Mouse (Mus musculus): Measurements from ENCODE around the gene Lims1. TPM values are rescaled to one million over a fixed set of nuclear protein-coding genes. Genes with fewer than 3 reads are reported as not detected.
A peak's percentile ranks its signal among the peaks of the same experiment; 100 is the strongest.
"Not testable (repeated sequence)": the region's sequence is repeated elsewhere in the genome, so short reads cannot be mapped to it uniquely, and the experiment has no call there.

The Lims1 gene
- polyA plus RNA-seq, 1 experiment from 2014 or later, result 61.0 TPM

- H3K27ac ChIP-seq (ENCODE audit: low read depth, low read length); H3K9me3 ChIP-seq (ENCODE audit: control insufficient read depth, low read length); H3K4me1 ChIP-seq (ENCODE audit: control insufficient read depth, insufficient read depth, low read depth, low read length); H3K4me2 ChIP-seq (ENCODE audit: low read length); H3K4me3 ChIP-seq (ENCODE audit: low read length); H3K36me3 ChIP-seq (ENCODE audit: control insufficient read depth, insufficient read depth, low read length); ATAC-seq; H3K27me3 ChIP-seq (replicated peaks; ENCODE audit: control insufficient read depth, insufficient read depth, low read length); H3K9ac ChIP-seq (ENCODE audit: low read depth, low read length): not testable (repeated sequence)
- WGBS, result 93% methylated on average over 4 of the region's 4 CpGs
Measured at GRCm38 (mm10) chr10:58337091-58337490, 13.8 kb downstream of the Lims1 start.

- no peak overlapping the region for H3K9ac ChIP-seq (ENCODE audit: low read depth, low read length)
- peak overlapping the region; percentile 61 for H3K27ac ChIP-seq (ENCODE audit: low read depth, low read length)
- no peaks in the 10 kb centered on the region; the same call in 1 of the 2 replicates for H3K4me1 ChIP-seq (ENCODE audit: control insufficient read depth, insufficient read depth, low read depth, low read length)
- no peaks in the 10 kb centered on the region for H3K9me3 ChIP-seq (ENCODE audit: control insufficient read depth, low read length)
- no peak for ATAC-seq
- no peak overlapping the region for H3K4me3 ChIP-seq (ENCODE audit: low read length)
- H3K36me3 ChIP-seq (ENCODE audit: control insufficient read depth, insufficient read depth, low read length), result no peaks in the 10 kb centered on the region
- no peak overlapping the region for H3K4me2 ChIP-seq (ENCODE audit: low read length)
- WGBS, result 42% methylated on average over 1 of the region's 1 CpGs
- no peaks in the 10 kb centered on the region for H3K27me3 ChIP-seq (replicated peaks; ENCODE audit: control insufficient read depth, insufficient read depth, low read length)
Measured at GRCm38 (mm10) chr10:58338590-58338989, 15.3 kb downstream of the Lims1 start.

GRCm38 (mm10) chr10:58341685-58342084, 18.4 kb downstream of the Lims1 start:
- Histone ChIP-seq H3K36me3 (ENCODE audit: control insufficient read depth, insufficient read depth, low read length) (no peaks in the 10 kb centered on the region), H3K4me1 (ENCODE audit: control insufficient read depth, insufficient read depth, low read depth, low read length) (no peaks in the 10 kb centered on the region; the same call in 1 of the 2 replicates), H3K9ac (ENCODE audit: low read depth, low read length) (no peak overlapping the region), H3K27me3 (replicated peaks; ENCODE audit: control insufficient read depth, insufficient read depth, low read length) (no peaks in the 10 kb centered on the region), H3K4me3 (ENCODE audit: low read length) (no peak overlapping the region), H3K9me3 (ENCODE audit: control insufficient read depth, low read length) (0 out of 2 replicates have a peak, but pooled peaks cover 2% of the 10 kb centered on the region), H3K27ac (ENCODE audit: low read depth, low read length) (peak overlapping the region; percentile 34), H3K4me2 (ENCODE audit: low read length) (no peak overlapping the region)
- ATAC-seq, result peak; percentile 54; the same call in 1 of the 2 replicates
- 74% methylated on average over 2 of the region's 2 CpGs for whole genome bisulfite sequencing

DNA sequence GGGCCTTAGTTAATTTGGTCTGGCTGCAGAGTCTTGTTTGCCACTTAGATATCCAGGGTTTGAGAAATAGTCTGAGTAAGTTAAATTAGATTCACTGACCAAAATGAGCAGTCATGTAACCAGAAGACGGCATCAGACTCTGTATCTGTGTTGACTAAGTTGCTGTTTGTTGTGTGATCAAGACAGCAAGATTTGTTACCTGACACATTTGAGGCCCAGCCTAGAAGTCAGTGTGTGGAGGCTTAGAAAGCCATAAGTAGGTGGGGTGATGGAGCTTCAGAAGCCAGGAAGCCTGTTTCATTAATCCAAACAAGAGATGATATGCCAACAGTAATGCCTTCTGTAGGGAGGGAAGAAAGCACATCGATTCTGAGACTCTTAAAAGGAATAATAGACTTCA, 18.9 kb downstream of the Lims1 start:
- 90% methylated on average over 2 of the region's 2 CpGs for WGBS
- Histone ChIP-seq H3K4me3 (ENCODE audit: low read length) (no peak overlapping the region), H3K4me2 (ENCODE audit: low read length) (no peak overlapping the region), H3K36me3 (ENCODE audit: control insufficient read depth, insufficient read depth, low read length) (no peaks in the 10 kb centered on the region), H3K4me1 (ENCODE audit: control insufficient read depth, insufficient read depth, low read depth, low read length) (no peaks in the 10 kb centered on the region; the same call in 1 of the 2 replicates), H3K9me3 (ENCODE audit: control insufficient read depth, low read length) (0 out of 2 replicates have a peak, but pooled peaks cover 2% of the 10 kb centered on the region), H3K27ac (ENCODE audit: low read depth, low read length) (peak overlapping the region; percentile 34), H3K9ac (ENCODE audit: low read depth, low read length) (no peak overlapping the region), H3K27me3 (replicated peaks; ENCODE audit: control insufficient read depth, insufficient read depth, low read length) (no peaks in the 10 kb centered on the region)
- ATAC-seq, result no peak

- H3K27me3 ChIP-seq (replicated peaks; ENCODE audit: control insufficient read depth, insufficient read depth, low read length), result no peaks in the 10 kb centered on the region
- 94% methylated on average over 3 of the region's 3 CpGs for WGBS
- no peak overlapping the region for H3K27ac ChIP-seq (ENCODE audit: low read depth, low read length)
- 0 out of 2 replicates have a peak, but pooled peaks cover 2% of the 10 kb centered on the region for H3K9me3 ChIP-seq (ENCODE audit: control insufficient read depth, low read length)
- no peak overlapping the region for H3K9ac ChIP-seq (ENCODE audit: low read depth, low read length)
- H3K4me1 ChIP-seq (ENCODE audit: control insufficient read depth, insufficient read depth, low read depth, low read length), result no peaks in the 10 kb centered on the region; the same call in 1 of the 2 replicates
- H3K36me3 ChIP-seq (ENCODE audit: control insufficient read depth, insufficient read depth, low read length), result no peaks in the 10 kb centered on the region
- H3K4me3 ChIP-seq (ENCODE audit: low read length), result no peak overlapping the region
- ATAC-seq, result no peak
- no peak overlapping the region for H3K4me2 ChIP-seq (ENCODE audit: low read length)
Measured at GRCm38 (mm10) chr10:58343552-58343951, 20.3 kb downstream of the Lims1 start.

DNA sequence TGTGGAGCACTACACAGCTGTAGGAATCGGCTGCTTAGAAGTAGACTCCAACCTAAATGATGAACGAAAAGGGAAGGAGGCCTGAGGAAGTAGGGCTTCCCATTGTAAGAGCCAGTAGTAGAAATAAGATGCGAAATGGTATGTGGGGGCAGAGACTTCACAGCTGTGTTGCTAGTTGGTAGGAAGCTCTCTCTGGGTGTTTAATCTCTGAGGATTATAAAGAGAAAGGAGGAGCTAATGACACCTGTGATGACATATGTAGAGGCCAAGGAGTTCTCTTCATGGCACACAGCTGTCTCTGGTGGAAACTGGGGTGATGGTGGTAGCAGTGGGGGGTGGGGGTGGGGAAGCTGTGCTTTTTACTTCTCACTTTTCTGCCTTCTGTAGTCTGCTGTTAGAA, 27.3 kb downstream of the Lims1 start:
- no peaks in the 10 kb centered on the region for H3K27me3 ChIP-seq (replicated peaks; ENCODE audit: control insufficient read depth, insufficient read depth, low read length)
- H3K4me3 ChIP-seq (ENCODE audit: low read length), result no peak overlapping the region
- H3K9me3 ChIP-seq (ENCODE audit: control insufficient read depth, low read length), result no peaks in the 10 kb centered on the region
- no peaks in the 10 kb centered on the region for H3K4me1 ChIP-seq (ENCODE audit: control insufficient read depth, insufficient read depth, low read depth, low read length)
- 89% methylated on average over 3 of the region's 3 CpGs for WGBS
- no peak overlapping the region for H3K4me2 ChIP-seq (ENCODE audit: low read length)
- no peak overlapping the region for H3K27ac ChIP-seq (ENCODE audit: low read depth, low read length)
- H3K36me3 ChIP-seq (ENCODE audit: control insufficient read depth, insufficient read depth, low read length), result no peaks in the 10 kb centered on the region
- no peak overlapping the region for H3K9ac ChIP-seq (ENCODE audit: low read depth, low read length)
- no peak for ATAC-seq

- no peaks in the 10 kb centered on the region for H3K4me1 ChIP-seq (ENCODE audit: control insufficient read depth, insufficient read depth, low read depth, low read length)
- H3K4me3 ChIP-seq (ENCODE audit: low read length), result no peak overlapping the region
- 95% methylated on average over 2 of the region's 2 CpGs for WGBS
- no peak for ATAC-seq
- no peaks in the 10 kb centered on the region for H3K27me3 ChIP-seq (replicated peaks; ENCODE audit: control insufficient read depth, insufficient read depth, low read length)
- H3K9ac ChIP-seq (ENCODE audit: low read depth, low read length), result no peak overlapping the region
- H3K27ac ChIP-seq (ENCODE audit: low read depth, low read length), result no peak overlapping the region
- H3K9me3 ChIP-seq (ENCODE audit: control insufficient read depth, low read length), result no peaks in the 10 kb centered on the region
- H3K4me2 ChIP-seq (ENCODE audit: low read length), result no peak overlapping the region
- no peaks in the 10 kb centered on the region for H3K36me3 ChIP-seq (ENCODE audit: control insufficient read depth, insufficient read depth, low read length)
Measured at GRCm38 (mm10) chr10:58351670-58352069, 28.4 kb downstream of the Lims1 start.

GRCm38 (mm10) chr10:58352364-58352763, 29.1 kb downstream of the Lims1 start:
- WGBS, result 72% methylated on average over 3 of the region's 3 CpGs
- H3K27me3 ChIP-seq (replicated peaks; ENCODE audit: control insufficient read depth, insufficient read depth, low read length), result no peaks in the 10 kb centered on the region
- no peak overlapping the region for H3K27ac ChIP-seq (ENCODE audit: low read depth, low read length)
- no peaks in the 10 kb centered on the region for H3K4me1 ChIP-seq (ENCODE audit: control insufficient read depth, insufficient read depth, low read depth, low read length)
- no peaks in the 10 kb centered on the region for H3K9me3 ChIP-seq (ENCODE audit: control insufficient read depth, low read length)
- no peak for ATAC-seq
- H3K9ac ChIP-seq (ENCODE audit: low read depth, low read length), result no peak overlapping the region
- no peaks in the 10 kb centered on the region for H3K36me3 ChIP-seq (ENCODE audit: control insufficient read depth, insufficient read depth, low read length)
- H3K4me2 ChIP-seq (ENCODE audit: low read length), result no peak overlapping the region
- no peak overlapping the region for H3K4me3 ChIP-seq (ENCODE audit: low read length)

- H3K4me1 ChIP-seq (ENCODE audit: control insufficient read depth, insufficient read depth, low read depth, low read length), result no peaks in the 10 kb centered on the region
- H3K27ac ChIP-seq (ENCODE audit: low read depth, low read length), result no peak overlapping the region
- no peaks in the 10 kb centered on the region for H3K9me3 ChIP-seq (ENCODE audit: control insufficient read depth, low read length)
- H3K4me2 ChIP-seq (ENCODE audit: low read length), result no peak overlapping the region
- H3K4me3 ChIP-seq (ENCODE audit: low read length), result no peak overlapping the region
- no peak overlapping the region for H3K9ac ChIP-seq (ENCODE audit: low read depth, low read length)
- no peaks in the 10 kb centered on the region for H3K27me3 ChIP-seq (replicated peaks; ENCODE audit: control insufficient read depth, insufficient read depth, low read length)
- WGBS, result 26% methylated on average over 3 of the region's 3 CpGs
- H3K36me3 ChIP-seq (ENCODE audit: control insufficient read depth, insufficient read depth, low read length), result no peaks in the 10 kb centered on the region
- ATAC-seq, result 0 out of 2 replicates have a peak, but pooled peaks have one; percentile 44
Measured at GRCm38 (mm10) chr10:58354561-58354960, 31.3 kb downstream of the Lims1 start.

DNA sequence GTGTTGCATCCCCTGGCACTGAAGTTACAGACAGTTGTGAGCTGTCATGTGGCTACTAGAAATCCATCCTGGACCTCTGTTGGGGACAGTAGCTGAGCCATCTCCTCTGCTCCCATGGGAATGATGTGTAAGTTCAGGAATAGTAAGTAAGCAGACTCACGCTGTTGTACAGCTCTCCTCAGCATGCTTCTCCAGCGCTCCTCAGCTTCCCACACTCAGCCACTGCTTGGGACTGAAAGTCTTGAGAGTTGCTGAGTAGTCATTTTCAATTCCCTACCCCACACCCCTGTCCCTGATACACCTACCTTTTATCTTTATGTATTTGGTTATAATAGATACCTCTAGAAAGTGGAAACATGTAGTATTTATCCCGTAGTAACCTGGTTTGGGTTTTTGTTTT, 33.2 kb downstream of the Lims1 start:
- Histone ChIP-seq H3K4me2 (ENCODE audit: low read length) (no peak overlapping the region), H3K9ac (ENCODE audit: low read depth, low read length) (no peak overlapping the region), H3K27ac (ENCODE audit: low read depth, low read length) (no peak overlapping the region), H3K4me3 (ENCODE audit: low read length) (no peak overlapping the region), H3K9me3 (ENCODE audit: control insufficient read depth, low read length) (no peaks in the 10 kb centered on the region), H3K4me1 (ENCODE audit: control insufficient read depth, insufficient read depth, low read depth, low read length) (no peaks in the 10 kb centered on the region), H3K27me3 (replicated peaks; ENCODE audit: control insufficient read depth, insufficient read depth, low read length) (no peaks in the 10 kb centered on the region), H3K36me3 (ENCODE audit: control insufficient read depth, insufficient read depth, low read length) (no peaks in the 10 kb centered on the region)
- ATAC-seq, result no peak
- WGBS, result 86% methylated on average over 3 of the region's 3 CpGs
